Mouse (Mus musculus): Measurements from ENCODE around the gene Gemin7. TPM values are rescaled to one million over a fixed set of nuclear protein-coding genes. Genes with fewer than 3 reads are reported as not detected.
"Not testable (repeated sequence)": the region's sequence is repeated elsewhere in the genome, so short reads cannot be mapped to it uniquely, and the experiment has no call there.

Gene Gemin7
- total RNA-seq (2021), result 10 to 100 TPM; 56.0 to 58.2 TPM

- intact Hi-C loops (cut with DNase I), result no loop called here
- DNase-seq, result no peak
Observed at GRCm38 (mm10) chr7:19577141-19577852, at the start of gene Gemin7, which contains the start of gene Zfp296. Gene Gemin7, minus strand, starts transcription at chr7:19577595. Gene Zfp296, plus strand, starts transcription at chr7:19577287.

GRCm38 (mm10) chr7:19623433-19623832 lies 46.0 kb upstream of the Gemin7 start:
- DNase-seq, result no peak
- intact Hi-C loops (cut with DNase I), result no loop called here

GRCm38 (mm10) chr7:19622241-19622640 lies 44.8 kb upstream of the Gemin7 start:
- intact Hi-C loops (cut with DNase I), result no loop called here
- DNase-seq, result no peak

- no peak for DNase-seq
- intact Hi-C loops (cut with DNase I), result no loop called here
Observed at GRCm38 (mm10) chr7:19620811-19621210, 43.4 kb upstream of the Gemin7 start.

GRCm38 (mm10) chr7:19619004-19619801 lies 41.8 kb upstream of the Gemin7 start:
- DNase-seq, result peak; percentile 71
- intact Hi-C loops (cut with DNase I), result no loop called here

- DNase-seq, result no peak
- intact Hi-C loops (cut with DNase I), result no loop called here
Observed at GRCm38 (mm10) chr7:19615036-19615577, 37.7 kb upstream of the Gemin7 start.

- intact Hi-C loops (cut with DNase I), result no loop called here
- DNase-seq, result no peak
Observed at GRCm38 (mm10) chr7:19610969-19611368, 33.6 kb upstream of the Gemin7 start.

GRCm38 (mm10) chr7:19609641-19610332 lies 32.4 kb upstream of the Gemin7 start:
- no peak for DNase-seq
- intact Hi-C loops (cut with DNase I), result no loop called here

GRCm38 (mm10) chr7:19607291-19607690 lies 29.9 kb upstream of the Gemin7 start:
- DNase-seq, result no peak
- intact Hi-C loops (cut with DNase I), result no loop called here

GRCm38 (mm10) chr7:19604606-19605214 lies 27.3 kb upstream of the Gemin7 start:
- intact Hi-C loops (cut with DNase I); DNase-seq: not testable (repeated sequence)

- intact Hi-C loops (cut with DNase I), result no loop called here
- peak; percentile 97 for DNase-seq
Observed at GRCm38 (mm10) chr7:19603849-19604605, 26.6 kb upstream of the Gemin7 start, which contains the start of gene Clasrp. Gene Clasrp, minus strand, starts transcription at chr7:19604486.

- intact Hi-C loops (cut with DNase I), result no loop called here
- DNase-seq, result no peak
Observed at GRCm38 (mm10) chr7:19603055-19603454, 25.7 kb upstream of the Gemin7 start.

GRCm38 (mm10) chr7:19600562-19600961 lies 23.2 kb upstream of the Gemin7 start:
- intact Hi-C loops (cut with DNase I), result no loop called here
- DNase-seq, result peak; percentile 44

- DNase-seq, result no peak
- intact Hi-C loops (cut with DNase I), result no loop called here
Observed at GRCm38 (mm10) chr7:19593061-19593730, 15.8 kb upstream of the Gemin7 start.

GRCm38 (mm10) chr7:19589917-19590316 lies 12.5 kb upstream of the Gemin7 start:
- DNase-seq, result peak; percentile 81
- intact Hi-C loops (cut with DNase I), result loop anchor here (10.0 kb wide), 1 partner anchor 45 kb away; no protein-coding TSS in a partner anchor

GRCm38 (mm10) chr7:19589207-19589606 lies 11.8 kb upstream of the Gemin7 start:
- DNase-seq, result peak; percentile 56
- intact Hi-C loops (cut with DNase I), result loop anchor here (10.0 kb wide), 1 partner anchor 46 kb away; no protein-coding TSS in a partner anchor

- intact Hi-C loops (cut with DNase I), result loop anchor here (10.0 kb wide), 1 partner anchor 49 kb away; no protein-coding TSS in a partner anchor
- DNase-seq, result no peak
Observed at GRCm38 (mm10) chr7:19586269-19586668, 8.9 kb upstream of the Gemin7 start.

- no peak for DNase-seq
- intact Hi-C loops (cut with DNase I), result loop anchor here (10.0 kb wide), 1 partner anchor 54 kb away; no protein-coding TSS in a partner anchor
Observed at GRCm38 (mm10) chr7:19580634-19581033, 3.2 kb upstream of the Gemin7 start.

GRCm38 (mm10) chr7:19579751-19580150 lies 2.4 kb upstream of the Gemin7 start:
- intact Hi-C loops (cut with DNase I), result loop anchor here (10.0 kb wide), 1 partner anchor 55 kb away; no protein-coding TSS in a partner anchor

More at GRCm38 (mm10) chr7:19579751-19580150, 2.4 kb upstream of the Gemin7 start:
- no peak for DNase-seq

Measured in left cerebral cortex, postnatal 4 days (tissue).